Mouse (Mus musculus) heart, embryonic 14.5 days (tissue): Measurements from ENCODE around the gene Rsu1. TPM values are rescaled to one million over a fixed set of nuclear protein-coding genes. Genes with fewer than 3 reads are reported as not detected.

ENCODE experiments used
- ATAC-seq: fragments of 200-750 bp; cut with Nextera tagmentation; 2 replicates; pipeline ENCODE4 v1.8.0; 2017; ENCODE audit warnings: low read depth, moderate TSS enrichment; ENCODE audit not compliant: insufficient number of reproducible peaks, insufficient read depth, low FRiP score
- H3K27ac ChIP-seq, 2 experiments: fragments of 200-500 bp in 1 of 2; fragments of 300-500 bp in 1 of 2; sonication (generic) in 1 of 2; replicated peaks in 1 of 2; 2 replicates each; pipeline ENCODE4 v1.5.1; 2012 to 2014; ENCODE audit warnings: low read depth in 2 of 2, low read length in 2 of 2, control low read depth in 1 of 2, mild to moderate bottlenecking in 1 of 2, mixed read lengths in 1 of 2; ENCODE audit not compliant: control insufficient read depth in 1 of 2, insufficient read depth in 1 of 2
- H3K27me3 ChIP-seq: fragments of 300-500 bp; sonication (generic); 2 replicates; pipeline ENCODE4 v1.6.1; 2014; ENCODE audit warnings: mild to moderate bottlenecking, low read length, control low read depth; ENCODE audit not compliant: control insufficient read depth, insufficient read depth
- H3K36me3 ChIP-seq: fragments of 300-500 bp; sonication (generic); 2 replicates; pipeline ENCODE4 v1.6.1; 2014; ENCODE audit warnings: mild to moderate bottlenecking, control low read depth, low read length, mixed read lengths; ENCODE audit not compliant: control insufficient read depth, insufficient read depth
- H3K4me1 ChIP-seq, 2 experiments: fragments of 200-500 bp in 1 of 2; fragments of 300-500 bp in 1 of 2; sonication (generic) in 1 of 2; 2 replicates each; pipeline ENCODE4 v1.6.1; 2012 to 2014; ENCODE audit warnings: low read length in 2 of 2, control low read depth in 1 of 2, mixed read lengths in 1 of 2; ENCODE audit not compliant: control insufficient read depth in 2 of 2, insufficient read depth in 2 of 2
- H3K4me2 ChIP-seq: fragments of 300-500 bp; sonication (generic); 2 replicates; pipeline ENCODE4 v1.6.1; 2014; ENCODE audit warnings: mild to moderate bottlenecking, low read length
- H3K4me3 ChIP-seq, 2 experiments: fragments of 200-500 bp in 1 of 2; fragments of 300-500 bp in 1 of 2; sonication (generic) in 1 of 2; 2 replicates each; pipeline ENCODE4 v1.5.1; 2012 to 2014; ENCODE audit warnings: low read length in 2 of 2, mild to moderate bottlenecking in 2 of 2, control low read depth in 1 of 2, low read depth in 1 of 2, moderate library complexity in 1 of 2; ENCODE audit not compliant: control insufficient read depth in 1 of 2, insufficient read depth in 1 of 2
- H3K9ac ChIP-seq: fragments of 300-500 bp; sonication (generic); 2 replicates; pipeline ENCODE4 v1.6.1; 2014; ENCODE audit warnings: mild to moderate bottlenecking, low read length
- H3K9me3 ChIP-seq: fragments of 300-500 bp; sonication (generic); 2 replicates; pipeline ENCODE4 v1.6.1; 2016; ENCODE audit warnings: low read length, control low read depth; ENCODE audit not compliant: control insufficient read depth
- WGBS: fragments of 180-500 bp; shearing (Covaris S2); extraction: QIAGEN DNeasy Blood & Tissue Kit; methylation state at CpG from one replicate; pipeline ENCODE4 v1.1.7; 2014; 5-methylcytosine and 5-hydroxymethylcytosine counted together
- polyA plus RNA-seq: library from polyadenylated mRNA; unstranded; fragments of >200 nt; fragmentation: Nextera tagmentation; extraction: Ambion mirVana; gene quantifications from 2 replicates; pipeline ENCODE4 v1.2.1, GENCODE M21; 2014

Rsu1 gene
- polyA plus RNA-seq, 1 experiment from 2014 or later, result 147 TPM

DNA sequence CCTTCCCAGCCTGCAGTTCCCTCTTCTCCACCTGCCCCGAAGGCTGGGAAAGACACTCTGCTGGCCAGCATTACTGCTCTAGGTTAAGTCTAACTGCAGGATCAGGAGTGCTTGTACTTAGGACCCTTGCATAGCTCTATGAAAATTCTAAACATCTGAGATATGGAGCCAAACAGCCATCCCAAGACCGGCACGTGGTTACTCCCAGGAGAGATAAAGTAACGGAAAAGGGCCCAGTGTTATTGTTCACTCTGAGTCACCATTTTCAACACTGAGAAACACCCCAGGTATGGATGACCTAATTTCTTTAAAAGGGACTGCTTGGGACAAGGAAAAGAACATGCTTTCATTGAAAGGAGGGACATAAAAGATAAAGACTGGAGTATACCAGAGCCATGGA, 45.2 kb downstream of the Rsu1 start:
- WGBS, result 26% methylated on average over 4 of the region's 4 CpGs
- peaks cover 2 to 19% of the 10 kb centered on the region in 2 experiments; a peak in 1 of 4 replicates for H3K4me1 ChIP-seq
- H3K36me3 ChIP-seq, result peaks cover 18% of the 10 kb centered on the region
- H3K9me3 ChIP-seq, result no peaks in the 10 kb centered on the region
- no peak overlapping the region for H3K4me3 ChIP-seq
- no peak overlapping the region for H3K4me2 ChIP-seq
- no peaks in the 10 kb centered on the region for H3K27me3 ChIP-seq
- H3K9ac ChIP-seq, result no peak overlapping the region
- H3K27ac ChIP-seq, result peak overlapping the region; percentile 23 to 30; a peak in 2 of 4 replicates
- no peak for ATAC-seq

- H3K4me3 ChIP-seq, result no peak overlapping the region
- H3K4me1 ChIP-seq, result peaks cover 2 to 19% of the 10 kb centered on the region in 2 experiments; a peak in 1 of 4 replicates
- no peak overlapping the region for H3K9ac ChIP-seq
- H3K36me3 ChIP-seq, result peaks cover 23% of the 10 kb centered on the region
- no peaks in the 10 kb centered on the region for H3K9me3 ChIP-seq
- 53% methylated on average over 3 of the region's 3 CpGs for WGBS
- ATAC-seq, result no peak
- no peaks in the 10 kb centered on the region for H3K27me3 ChIP-seq
- H3K4me2 ChIP-seq, result no peak overlapping the region
- H3K27ac ChIP-seq, result no peak overlapping the region
Measured at GRCm38 (mm10) chr2:13224546-13224945, 46.7 kb downstream of the Rsu1 start.

DNA sequence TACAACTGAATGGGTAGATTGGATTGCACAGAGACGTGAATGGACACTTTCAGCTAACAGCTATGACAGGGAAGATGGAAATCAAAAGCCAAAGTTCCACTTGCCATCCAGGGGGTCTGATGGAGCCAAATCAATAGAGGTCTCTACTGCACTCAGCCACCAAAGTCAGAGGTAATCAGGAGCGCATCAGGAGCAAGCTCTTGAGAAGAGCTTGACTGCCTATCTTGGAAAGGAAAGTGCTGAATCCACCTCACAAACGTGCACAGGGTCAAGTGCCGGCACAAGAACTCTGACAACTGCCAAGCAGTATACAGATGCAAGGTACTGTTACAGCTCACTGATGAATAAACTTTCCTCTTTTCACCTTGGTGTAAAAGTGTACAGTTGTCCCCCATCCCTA, 47.8 kb downstream of the Rsu1 start:
- Histone ChIP-seq H3K9ac (no peak overlapping the region), H3K9me3 (no peaks in the 10 kb centered on the region), H3K4me3 (no peak overlapping the region), H3K4me1 (peaks cover 2 to 19% of the 10 kb centered on the region in 2 experiments; a peak in 1 of 4 replicates), H3K36me3 (peaks cover 23% of the 10 kb centered on the region), H3K27ac (no peak overlapping the region), H3K4me2 (no peak overlapping the region), H3K27me3 (no peaks in the 10 kb centered on the region)
- no peak for ATAC-seq
- WGBS, result 77% methylated on average over 4 of the region's 4 CpGs

DNA sequence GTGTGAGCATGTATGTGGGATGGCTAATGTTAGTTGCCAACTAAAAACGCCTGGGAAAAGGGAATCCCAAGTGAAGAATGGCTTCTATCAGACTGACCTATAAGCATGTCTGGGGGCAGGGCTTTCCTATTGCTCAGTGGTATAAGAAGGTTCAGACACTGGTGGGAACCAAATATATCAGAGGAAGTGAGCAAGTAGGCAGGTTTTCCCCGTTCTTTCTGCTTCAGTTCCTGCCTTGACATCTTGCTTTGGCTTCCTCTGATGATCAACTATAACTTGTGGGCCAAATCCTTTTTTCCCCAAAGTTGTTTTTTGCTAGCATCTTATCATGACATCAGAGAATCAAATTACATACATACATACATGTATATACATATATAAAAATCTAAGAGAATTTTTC, 51.1 kb downstream of the Rsu1 start:
- H3K4me1 ChIP-seq, result 0 out of 4 replicates have a peak, but pooled peaks cover 0 to 3% of the 10 kb centered on the region in 2 experiments
- H3K9me3 ChIP-seq, result no peaks in the 10 kb centered on the region
- no peaks in the 10 kb centered on the region for H3K27me3 ChIP-seq
- no peak for ATAC-seq
- H3K9ac ChIP-seq, result no peak overlapping the region
- H3K27ac ChIP-seq, result no peak overlapping the region
- no peak overlapping the region for H3K4me2 ChIP-seq
- H3K36me3 ChIP-seq, result peaks cover 54% of the 10 kb centered on the region
- no peak overlapping the region for H3K4me3 ChIP-seq
- WGBS, result 68% methylated on average over 2 of the region's 2 CpGs

- H3K9me3 ChIP-seq, result no peaks in the 10 kb centered on the region
- H3K4me1 ChIP-seq, result no peaks in the 10 kb centered on the region
- 89% methylated on average over 6 of the region's 6 CpGs for WGBS
- H3K27ac ChIP-seq, result no peak overlapping the region
- H3K4me2 ChIP-seq, result no peak overlapping the region
- H3K9ac ChIP-seq, result no peak overlapping the region
- no peak for ATAC-seq
- no peak overlapping the region for H3K4me3 ChIP-seq
- H3K27me3 ChIP-seq, result no peaks in the 10 kb centered on the region
- peaks cover 55% of the 10 kb centered on the region for H3K36me3 ChIP-seq
Measured at GRCm38 (mm10) chr2:13218112-13218511, 53.1 kb downstream of the Rsu1 start.

- Histone ChIP-seq H3K27ac (no peak overlapping the region), H3K4me1 (no peaks in the 10 kb centered on the region; a peak in 1 of 4 replicates), H3K36me3 (peaks cover 17% of the 10 kb centered on the region; the same call in 1 of the 2 replicates), H3K27me3 (no peaks in the 10 kb centered on the region), H3K9me3 (no peaks in the 10 kb centered on the region), H3K4me3 (no peak overlapping the region), H3K9ac (no peak overlapping the region), H3K4me2 (no peak overlapping the region)
- WGBS, result 90% methylated on average over 2 of the region's 2 CpGs
- no peak for ATAC-seq
Measured at GRCm38 (mm10) chr2:13206825-13207224, 64.4 kb downstream of the Rsu1 start.

DNA sequence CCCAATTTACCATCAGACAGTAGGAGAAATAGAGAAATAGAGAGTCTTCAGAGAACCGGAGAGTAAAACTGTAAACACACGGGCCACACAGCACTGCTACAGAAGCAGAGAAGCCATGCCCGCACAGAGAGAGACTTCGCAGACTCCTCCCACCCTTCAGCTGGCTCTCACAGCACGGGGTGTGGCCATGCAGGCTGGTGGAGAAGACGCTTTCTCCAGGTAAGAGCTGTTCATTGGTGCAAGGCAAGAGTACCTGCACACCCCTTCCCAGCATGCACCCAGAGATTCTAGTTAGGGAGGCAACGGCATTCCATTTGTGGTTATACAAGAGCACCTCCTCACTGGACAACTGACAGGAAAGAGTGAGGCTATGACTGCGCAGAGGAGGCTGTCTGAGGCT, 64.8 kb downstream of the Rsu1 start:
- H3K27me3 ChIP-seq, result no peaks in the 10 kb centered on the region
- 61% methylated on average over 8 of the region's 8 CpGs for WGBS
- ATAC-seq, result no peak
- no peak overlapping the region for H3K4me2 ChIP-seq
- no peaks in the 10 kb centered on the region for H3K9me3 ChIP-seq
- no peak overlapping the region for H3K4me3 ChIP-seq
- H3K4me1 ChIP-seq, result no peaks in the 10 kb centered on the region; a peak in 1 of 4 replicates
- peaks cover 20% of the 10 kb centered on the region; the same call in 1 of the 2 replicates for H3K36me3 ChIP-seq
- H3K27ac ChIP-seq, result no peak overlapping the region
- H3K9ac ChIP-seq, result no peak overlapping the region

GRCm38 (mm10) chr2:13202805-13203475, 68.3 kb downstream of the Rsu1 start:
- no peaks in the 10 kb centered on the region; a peak in 1 of 4 replicates for H3K4me1 ChIP-seq
- no peaks in the 10 kb centered on the region for H3K27me3 ChIP-seq
- H3K9me3 ChIP-seq, result no peaks in the 10 kb centered on the region
- 86% methylated on average over 6 of the region's 6 CpGs for WGBS
- H3K27ac ChIP-seq, result no peak overlapping the region
- H3K4me3 ChIP-seq, result no peak overlapping the region
- H3K36me3 ChIP-seq, result peaks cover 34% of the 10 kb centered on the region
- ATAC-seq, result no peak
- no peak overlapping the region for H3K9ac ChIP-seq
- no peak overlapping the region for H3K4me2 ChIP-seq
